Mouse (Mus musculus): ENCODE results near the gene Phlda2. TPM values are rescaled to one million over a fixed set of nuclear protein-coding genes. Genes with fewer than 3 reads are reported as not detected.

The Phlda2 gene
- polyA plus RNA-seq, 1 experiment from 2014 or later = 9.1 TPM

DNA sequence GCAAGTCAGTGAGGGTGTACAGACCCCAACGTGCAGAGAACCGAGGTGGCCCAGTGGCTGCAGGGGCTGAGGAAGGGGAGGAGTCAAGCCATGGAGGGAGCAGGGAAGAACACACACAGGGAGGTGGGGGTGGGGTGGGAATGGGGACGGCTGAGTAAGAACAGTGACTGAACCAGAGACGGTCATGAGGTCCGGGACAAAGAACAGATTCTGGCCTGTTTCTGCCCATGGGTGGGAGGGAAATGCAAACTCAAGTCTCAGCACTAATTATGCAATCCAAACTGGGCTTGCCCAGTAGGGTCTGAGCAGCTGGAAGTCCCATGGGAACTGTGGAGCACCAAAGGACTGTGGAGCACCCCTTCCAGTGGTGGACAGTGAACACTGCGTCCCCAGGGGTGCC is 20.4 kb downstream of the Phlda2 start:
- 15% methylated on average over 6 of the region's 6 CpGs for WGBS
- no peaks in the 10 kb centered on the region for H3K36me3 ChIP-seq (ENCODE audit: insufficient read depth, low read length)
- 0 out of 2 replicates have a peak, but pooled peaks have one; percentile 56 for ATAC-seq (ENCODE audit: low FRiP score, low TSS enrichment)

DNA sequence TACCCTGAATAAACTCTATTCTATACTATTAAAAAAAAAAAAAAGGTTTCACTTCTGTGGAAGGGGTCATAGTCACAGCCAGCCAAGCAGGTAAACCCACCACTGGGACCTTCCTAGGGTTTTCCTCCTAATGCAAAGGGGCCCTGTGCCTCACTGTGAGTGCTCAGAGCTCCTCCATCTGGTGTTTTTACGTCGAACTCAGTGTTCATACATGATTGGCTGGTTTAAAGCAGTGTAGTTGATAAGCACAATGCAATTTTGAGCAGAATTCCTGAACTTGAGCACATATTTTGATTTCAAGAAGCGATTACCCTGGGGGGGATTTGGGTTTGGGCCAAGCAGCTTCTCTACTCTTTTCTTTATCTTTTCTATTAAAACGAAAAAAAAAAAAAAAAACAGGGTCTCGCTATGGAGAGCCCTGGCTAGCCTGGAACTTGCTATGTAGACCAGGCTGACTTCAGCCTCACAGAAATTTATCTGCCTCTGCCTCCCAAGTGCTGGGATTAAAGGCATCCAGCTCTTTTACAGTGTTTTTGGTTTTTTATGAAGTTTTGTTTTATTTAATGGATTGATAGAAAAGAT is 21.1 kb downstream of the Phlda2 start:
- Histone ChIP-seq H3K9ac (replicated peaks; ENCODE audit: low read length) (no peak overlapping the region), H3K4me3 (ENCODE audit: low read length) (no peak overlapping the region), H3K36me3 (ENCODE audit: insufficient read depth, low read length) (no peaks in the 10 kb centered on the region), H3K9me3 (ENCODE audit: low read length) (no peaks in the 10 kb centered on the region), H3K27me3 (ENCODE audit: insufficient read depth, low read length) (no peaks in the 10 kb centered on the region), H3K4me2 (replicated peaks; ENCODE audit: low read depth, low read length) (no peak overlapping the region), H3K27ac (ENCODE audit: low read length) (no peak overlapping the region), H3K4me1 (ENCODE audit: insufficient read depth, low read length) (peaks cover 5% of the 10 kb centered on the region; the same call in 1 of the 2 replicates)
- 47% methylated on average over 5 of the region's 5 CpGs for WGBS
- no peak for ATAC-seq (ENCODE audit: low FRiP score, low TSS enrichment)

More for the DNA sequence above, 20.4 kb downstream of the Phlda2 start:
- H3K4me2 ChIP-seq (replicated peaks; ENCODE audit: low read depth, low read length) = no peak overlapping the region
- no peak overlapping the region for H3K9ac ChIP-seq (replicated peaks; ENCODE audit: low read length)
- H3K4me3 ChIP-seq (ENCODE audit: low read length) = no peak overlapping the region
- no peaks in the 10 kb centered on the region for H3K27me3 ChIP-seq (ENCODE audit: insufficient read depth, low read length)
- H3K27ac ChIP-seq (ENCODE audit: low read length) = no peak overlapping the region
- peaks cover 5% of the 10 kb centered on the region; the same call in 1 of the 2 replicates for H3K4me1 ChIP-seq (ENCODE audit: insufficient read depth, low read length)
- no peaks in the 10 kb centered on the region for H3K9me3 ChIP-seq (ENCODE audit: low read length)

DNA sequence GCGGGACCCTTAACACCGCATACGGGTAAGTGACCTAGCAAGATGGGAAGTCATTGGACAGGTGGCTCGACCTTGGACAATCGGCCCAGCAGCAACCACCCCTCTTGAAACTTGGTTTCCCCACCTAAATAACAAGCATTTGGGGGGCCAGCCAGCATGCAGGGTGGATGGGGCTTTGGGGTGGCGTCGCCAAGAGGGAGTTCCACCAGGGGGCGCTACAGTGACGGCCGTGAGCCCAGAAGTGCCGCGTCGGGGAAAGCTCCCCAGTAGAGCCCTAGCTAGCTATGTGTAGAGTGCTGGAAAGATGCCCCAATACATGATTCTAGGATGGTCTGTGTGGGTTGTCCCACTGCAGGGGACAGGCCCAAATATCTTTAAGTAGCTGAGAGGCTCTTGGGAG is 22.5 kb downstream of the Phlda2 start:
- H3K4me3 ChIP-seq (ENCODE audit: low read length) = no peak overlapping the region
- H3K27me3 ChIP-seq (ENCODE audit: insufficient read depth, low read length) = no peaks in the 10 kb centered on the region
- WGBS = 32% methylated on average over 13 of the region's 13 CpGs
- ATAC-seq (ENCODE audit: low FRiP score, low TSS enrichment) = no peak
- no peaks in the 10 kb centered on the region for H3K36me3 ChIP-seq (ENCODE audit: insufficient read depth, low read length)
- H3K9ac ChIP-seq (replicated peaks; ENCODE audit: low read length) = no peak overlapping the region
- H3K4me1 ChIP-seq (ENCODE audit: insufficient read depth, low read length) = peaks cover 5% of the 10 kb centered on the region; the same call in 1 of the 2 replicates
- H3K4me2 ChIP-seq (replicated peaks; ENCODE audit: low read depth, low read length) = no peak overlapping the region
- H3K9me3 ChIP-seq (ENCODE audit: low read length) = no peaks in the 10 kb centered on the region
- no peak overlapping the region for H3K27ac ChIP-seq (ENCODE audit: low read length)

DNA sequence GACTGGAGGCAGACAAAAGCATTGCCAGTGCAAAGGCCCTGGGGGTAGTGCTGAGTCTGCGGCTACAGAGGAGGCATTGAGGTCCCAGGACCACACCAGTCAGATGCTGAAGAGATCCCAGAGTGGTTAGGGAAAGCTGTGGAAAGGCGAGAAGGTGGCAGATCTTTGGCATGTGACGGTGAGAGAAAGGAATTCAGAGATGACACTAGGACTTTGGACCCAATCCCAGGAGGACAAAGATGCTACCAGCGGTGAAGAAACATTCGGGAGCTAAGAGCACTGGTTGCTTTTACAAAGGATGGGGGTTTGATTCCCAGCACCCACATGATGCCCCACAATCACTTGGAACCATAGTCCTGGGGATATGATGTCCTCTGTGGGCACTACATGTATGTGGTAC is 25.1 kb downstream of the Phlda2 start:
- Histone ChIP-seq H3K27ac (ENCODE audit: low read length) (no peak overlapping the region), H3K27me3 (ENCODE audit: insufficient read depth, low read length) (no peaks in the 10 kb centered on the region), H3K36me3 (ENCODE audit: insufficient read depth, low read length) (no peaks in the 10 kb centered on the region), H3K9ac (replicated peaks; ENCODE audit: low read length) (no peak overlapping the region), H3K4me3 (ENCODE audit: low read length) (no peak overlapping the region), H3K9me3 (ENCODE audit: low read length) (no peaks in the 10 kb centered on the region), H3K4me1 (ENCODE audit: insufficient read depth, low read length) (peaks cover 11% of the 10 kb centered on the region), H3K4me2 (replicated peaks; ENCODE audit: low read depth, low read length) (no peak overlapping the region)
- WGBS = 86% methylated on average over 5 of the region's 5 CpGs
- no peak for ATAC-seq (ENCODE audit: low FRiP score, low TSS enrichment)

DNA sequence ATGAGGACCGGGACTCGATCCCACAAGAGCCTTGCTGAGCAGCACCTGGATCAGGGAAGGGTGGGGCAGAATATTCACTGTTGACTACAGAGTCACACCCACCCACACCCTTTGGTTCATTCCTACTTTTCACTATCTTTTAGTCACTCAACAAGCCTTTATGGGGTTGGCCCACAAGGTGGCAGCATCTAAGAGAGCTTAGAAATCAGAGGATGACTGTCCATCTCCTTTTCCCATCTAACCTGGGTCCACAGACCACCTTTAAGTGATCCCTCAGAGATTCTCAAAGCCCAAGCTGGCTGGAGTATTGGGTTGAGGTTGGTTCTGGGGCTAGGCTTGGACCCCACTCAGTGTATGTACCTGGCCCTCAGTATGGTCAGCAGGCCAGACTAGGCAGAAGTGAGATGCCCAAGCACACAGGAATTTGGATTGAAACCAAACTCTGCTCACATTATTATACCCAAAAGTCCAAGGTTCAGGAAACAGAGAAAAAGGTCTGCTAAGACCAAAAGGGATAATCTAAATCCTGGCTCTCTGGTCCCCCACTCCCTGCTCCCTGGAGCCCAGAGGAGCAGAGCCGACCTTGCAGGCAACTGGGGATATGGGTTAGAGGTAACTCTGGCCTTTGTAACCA is 26.1 kb downstream of the Phlda2 start:
- ATAC-seq (ENCODE audit: low FRiP score, low TSS enrichment) = no peak
- no peaks in the 10 kb centered on the region for H3K9me3 ChIP-seq (ENCODE audit: low read length)
- no peaks in the 10 kb centered on the region for H3K36me3 ChIP-seq (ENCODE audit: insufficient read depth, low read length)
- H3K4me2 ChIP-seq (replicated peaks; ENCODE audit: low read depth, low read length) = no peak overlapping the region
- peaks cover 6% of the 10 kb centered on the region; the same call in 1 of the 2 replicates for H3K4me1 ChIP-seq (ENCODE audit: insufficient read depth, low read length)
- H3K4me3 ChIP-seq (ENCODE audit: low read length) = no peak overlapping the region
- H3K27ac ChIP-seq (ENCODE audit: low read length) = no peak overlapping the region
- H3K27me3 ChIP-seq (ENCODE audit: insufficient read depth, low read length) = no peaks in the 10 kb centered on the region
- 90% methylated on average over 3 of the region's 3 CpGs for WGBS
- H3K9ac ChIP-seq (replicated peaks; ENCODE audit: low read length) = no peak overlapping the region

DNA sequence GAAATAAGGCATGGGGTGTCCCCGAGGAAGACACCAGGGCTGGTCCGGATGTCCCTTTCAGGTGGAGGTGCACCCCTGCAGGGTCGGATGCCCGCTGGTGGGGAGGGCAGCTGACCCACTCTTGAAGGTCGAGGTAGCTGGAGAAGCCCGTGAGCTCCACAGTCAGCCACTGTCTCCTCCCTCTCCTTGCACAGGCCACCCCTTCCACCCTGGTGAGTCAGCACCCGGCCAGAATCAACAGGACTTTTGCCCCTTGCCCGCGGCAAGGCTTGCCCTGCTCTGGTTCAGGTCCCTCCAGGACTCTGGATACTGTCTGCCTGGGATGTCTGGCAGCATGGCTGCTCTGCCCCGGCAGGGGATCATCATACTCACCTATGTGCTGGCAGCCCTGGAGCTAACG is 27.1 kb downstream of the Phlda2 start:
- Histone ChIP-seq H3K36me3 (ENCODE audit: insufficient read depth, low read length) (no peaks in the 10 kb centered on the region), H3K27me3 (ENCODE audit: insufficient read depth, low read length) (no peaks in the 10 kb centered on the region), H3K4me2 (replicated peaks; ENCODE audit: low read depth, low read length) (no peak overlapping the region), H3K9ac (replicated peaks; ENCODE audit: low read length) (no peak overlapping the region), H3K4me3 (ENCODE audit: low read length) (no peak overlapping the region), H3K27ac (ENCODE audit: low read length) (no peak overlapping the region), H3K9me3 (ENCODE audit: low read length) (no peaks in the 10 kb centered on the region), H3K4me1 (ENCODE audit: insufficient read depth, low read length) (peaks cover 6% of the 10 kb centered on the region; the same call in 1 of the 2 replicates)
- peak; percentile 64 for ATAC-seq (ENCODE audit: low FRiP score, low TSS enrichment)
- WGBS = 68% methylated on average over 11 of the region's 11 CpGs

DNA sequence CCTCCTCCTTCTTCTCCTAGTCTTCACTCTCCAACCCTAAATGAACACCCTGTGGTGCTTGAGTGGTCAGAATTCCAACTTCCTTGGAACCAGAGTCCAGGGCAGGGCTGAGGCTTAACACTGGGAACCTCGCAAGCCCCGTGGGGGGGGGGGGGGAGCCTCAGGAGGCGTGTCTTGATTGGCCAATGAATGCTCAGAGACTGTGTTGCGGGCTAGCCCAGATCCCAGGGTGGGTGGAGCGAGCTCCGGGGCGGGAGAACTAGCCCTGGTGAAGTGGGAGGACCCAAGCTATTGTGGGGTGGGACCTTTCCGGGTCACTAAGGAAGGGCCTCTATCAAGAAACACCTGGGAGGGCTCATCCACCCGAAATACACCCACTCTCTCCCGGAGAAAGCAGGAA is 28.1 kb downstream of the Phlda2 start:
- no peaks in the 10 kb centered on the region for H3K9me3 ChIP-seq (ENCODE audit: low read length)
- ATAC-seq (ENCODE audit: low FRiP score, low TSS enrichment) = no peak; the same call in 1 of the 2 replicates
- 26% methylated on average over 10 of the region's 10 CpGs for WGBS
- H3K4me1 ChIP-seq (ENCODE audit: insufficient read depth, low read length) = peaks cover 6% of the 10 kb centered on the region; the same call in 1 of the 2 replicates
- H3K27ac ChIP-seq (ENCODE audit: low read length) = no peak overlapping the region
- no peaks in the 10 kb centered on the region for H3K27me3 ChIP-seq (ENCODE audit: insufficient read depth, low read length)
- H3K4me2 ChIP-seq (replicated peaks; ENCODE audit: low read depth, low read length) = 0 out of 2 replicates have a peak overlapping the region, but pooled peaks have one; percentile 12
- H3K4me3 ChIP-seq (ENCODE audit: low read length) = no peak overlapping the region
- H3K9ac ChIP-seq (replicated peaks; ENCODE audit: low read length) = no peak overlapping the region
- no peaks in the 10 kb centered on the region for H3K36me3 ChIP-seq (ENCODE audit: insufficient read depth, low read length)

DNA sequence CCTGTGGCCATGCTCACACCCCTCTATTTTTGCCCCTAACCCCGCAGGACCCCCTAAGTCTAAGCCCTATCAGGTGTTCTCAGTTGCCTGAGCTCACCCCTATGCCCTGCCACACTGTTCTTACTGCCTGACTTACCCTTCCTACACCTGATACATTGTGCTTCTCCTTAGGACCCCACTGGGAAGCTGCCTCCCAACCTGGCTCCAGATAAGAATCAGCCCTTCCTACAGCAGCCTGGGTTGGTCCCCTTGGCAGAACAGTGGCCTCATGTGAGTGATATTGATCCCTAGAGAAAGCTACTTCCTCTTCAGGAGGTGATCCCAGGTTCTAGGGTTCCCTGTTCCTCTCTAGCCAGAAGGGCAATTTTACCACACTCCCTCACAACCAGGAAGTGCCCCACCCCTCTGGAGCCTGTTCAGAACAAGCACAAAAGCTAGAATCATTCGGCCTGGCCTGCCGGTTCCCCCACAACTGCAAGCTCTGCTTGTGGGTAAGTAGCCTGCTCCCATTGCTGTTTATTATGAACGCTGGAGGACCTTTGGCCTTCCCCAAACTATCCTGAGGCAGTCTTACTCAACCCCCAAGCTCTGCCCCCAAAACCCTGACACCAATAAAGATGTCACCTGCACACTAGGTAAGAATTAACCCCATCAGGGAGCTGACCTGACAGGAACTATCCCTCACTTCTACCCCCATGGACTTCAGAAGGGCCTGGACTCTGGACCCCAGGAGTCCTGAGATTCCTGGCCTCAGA is 29.4 kb downstream of the Phlda2 start, which contains the start of gene Slc22a18:
Slc22a18 (plus strand) TSS at position 390 of the 755 bp plus-strand sequence.
- 37% methylated on average over 4 of the region's 4 CpGs for WGBS
- no peak for ATAC-seq (ENCODE audit: low FRiP score, low TSS enrichment)

DNA sequence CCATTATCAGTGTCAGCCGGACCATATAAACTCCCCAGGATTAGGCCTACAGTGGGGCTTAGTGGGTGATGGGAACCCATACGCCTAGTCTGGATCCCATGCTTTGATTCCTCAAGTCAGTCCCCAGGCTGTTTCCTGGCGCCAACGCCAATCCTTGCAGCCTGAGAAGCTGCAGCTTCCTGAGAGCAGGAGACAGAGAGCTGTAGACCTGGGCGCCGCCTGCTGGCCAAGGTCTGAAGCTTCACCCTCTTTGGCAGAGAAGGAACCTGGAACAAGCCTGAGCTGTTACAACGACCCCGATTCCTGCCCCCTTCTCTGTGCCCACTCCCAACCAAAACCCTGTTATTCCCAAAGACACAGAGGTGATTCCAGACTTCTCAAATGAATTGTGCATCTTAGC is 33.0 kb downstream of the Phlda2 start:
- H3K4me2 ChIP-seq (replicated peaks; ENCODE audit: low read depth, low read length) = no peak overlapping the region
- 0 out of 2 replicates have a peak, but pooled peaks have one; percentile 25 for ATAC-seq (ENCODE audit: low FRiP score, low TSS enrichment)
- no peak overlapping the region for H3K27ac ChIP-seq (ENCODE audit: low read length)
- no peak overlapping the region for H3K4me3 ChIP-seq (ENCODE audit: low read length)
- WGBS = 12% methylated on average over 8 of the region's 8 CpGs
- H3K9me3 ChIP-seq (ENCODE audit: low read length) = no peaks in the 10 kb centered on the region; the same call in 1 of the 2 replicates
- H3K9ac ChIP-seq (replicated peaks; ENCODE audit: low read length) = no peak overlapping the region
- H3K4me1 ChIP-seq (ENCODE audit: insufficient read depth, low read length) = peaks cover 11% of the 10 kb centered on the region; the same call in 1 of the 2 replicates
- no peaks in the 10 kb centered on the region for H3K27me3 ChIP-seq (ENCODE audit: insufficient read depth, low read length)
- H3K36me3 ChIP-seq (ENCODE audit: insufficient read depth, low read length) = no peaks in the 10 kb centered on the region

More for the DNA sequence above, 29.4 kb downstream of the Phlda2 start, which contains the start of gene Slc22a18:
- Histone ChIP-seq H3K27ac (ENCODE audit: low read length) (no peak within 1 kb of the TSS; the same call in 1 of the 2 replicates), H3K36me3 (ENCODE audit: insufficient read depth, low read length) (no peaks in the 10 kb centered on the region), H3K27me3 (ENCODE audit: insufficient read depth, low read length) (no peaks in the 10 kb centered on the region), H3K4me3 (ENCODE audit: low read length) (peak within 1 kb of the TSS; percentile 24), H3K4me2 (replicated peaks; ENCODE audit: low read depth, low read length) (peak within 1 kb of the TSS; percentile 34), H3K9me3 (ENCODE audit: low read length) (no peaks in the 10 kb centered on the region), H3K9ac (replicated peaks; ENCODE audit: low read length) (peak within 1 kb of the TSS; percentile 29; the same call in 1 of the 2 replicates), H3K4me1 (ENCODE audit: insufficient read depth, low read length) (peaks cover 6% of the 10 kb centered on the region; the same call in 1 of the 2 replicates)
